Mouse (Mus musculus) 3134 (cell line): ENCODE results near the gene Efl1.
"Not testable (repeated sequence)": the region's sequence is repeated elsewhere in the genome, so short reads cannot be mapped to it uniquely, and the experiment has no call there.

ENCODE experiments used
- DNase-seq: peaks from one replicate; pipeline ENCODE4 v3.0.0-alpha.2; 2011; ENCODE audit warnings: low spot score; ENCODE audit not compliant: insufficient read length; ENCODE audit errors: extremely low read depth

The Efl1 gene

DNA sequence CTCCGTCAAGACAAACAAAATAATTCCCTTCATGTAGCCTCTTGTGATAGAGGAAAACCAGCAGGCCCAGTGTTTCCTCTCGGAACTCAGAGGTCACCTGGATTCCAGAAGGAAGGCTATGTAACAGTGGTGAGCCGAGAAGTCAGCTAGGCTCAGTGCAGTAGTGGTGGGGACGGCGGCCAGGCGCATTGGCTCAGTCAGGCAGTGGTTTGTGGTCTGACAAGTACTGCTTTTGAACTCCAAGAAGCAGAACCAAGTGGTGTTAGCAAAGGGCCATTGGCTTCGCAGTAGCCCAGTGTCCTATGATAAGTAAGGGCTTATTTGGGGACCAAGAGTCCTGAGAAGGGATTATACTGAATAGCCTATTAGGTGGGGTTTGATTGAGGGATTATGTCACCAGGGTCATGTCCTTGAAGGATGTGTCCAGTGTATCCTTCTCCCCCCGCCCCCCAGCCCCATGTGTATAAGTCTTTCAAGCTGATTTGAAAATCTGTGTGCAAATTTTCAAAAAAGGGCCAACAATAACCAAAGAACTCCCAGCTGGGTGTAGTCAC, 107.3 kb downstream of the Efl1 start:
- no peak for DNase-seq

DNA sequence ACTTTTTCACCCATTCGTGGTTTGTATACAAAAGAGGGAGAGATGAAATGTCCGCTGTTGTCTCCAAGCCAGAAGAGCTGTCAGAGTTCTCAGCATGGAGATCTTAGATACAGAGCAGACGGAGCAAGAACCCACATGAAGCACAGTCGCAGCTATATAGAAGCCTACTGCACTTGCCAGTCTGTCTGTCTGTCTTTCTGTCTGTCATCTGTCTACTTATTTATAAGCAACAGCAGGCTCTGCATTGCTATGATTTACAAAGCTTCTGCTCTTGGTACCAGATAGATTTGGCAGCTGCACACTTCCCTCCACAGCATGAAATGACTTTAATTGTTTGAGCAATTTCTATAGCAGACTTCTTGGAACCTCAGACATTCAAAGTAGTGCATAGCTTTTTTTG, 110.1 kb downstream of the Efl1 start:
- no peak for DNase-seq

DNA sequence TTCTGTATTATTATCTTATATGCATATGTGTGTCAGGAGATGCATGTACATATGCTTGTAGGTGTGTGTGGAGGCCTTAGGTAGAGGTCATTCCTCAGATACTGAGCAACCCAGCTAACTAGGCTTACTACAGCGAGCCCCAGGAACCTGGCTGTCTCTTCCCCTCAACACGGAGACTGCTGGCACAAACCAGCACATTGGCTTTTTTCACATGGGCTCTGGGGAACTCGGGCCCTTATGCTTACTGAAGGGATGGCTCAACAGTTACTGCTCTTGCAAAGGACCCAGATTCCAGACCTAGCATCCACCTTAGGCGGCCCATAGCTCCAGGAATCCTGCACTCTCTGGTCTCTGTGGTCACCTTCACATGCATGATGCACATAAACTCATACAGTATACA, 110.7 kb downstream of the Efl1 start:
- no peak for DNase-seq

DNA sequence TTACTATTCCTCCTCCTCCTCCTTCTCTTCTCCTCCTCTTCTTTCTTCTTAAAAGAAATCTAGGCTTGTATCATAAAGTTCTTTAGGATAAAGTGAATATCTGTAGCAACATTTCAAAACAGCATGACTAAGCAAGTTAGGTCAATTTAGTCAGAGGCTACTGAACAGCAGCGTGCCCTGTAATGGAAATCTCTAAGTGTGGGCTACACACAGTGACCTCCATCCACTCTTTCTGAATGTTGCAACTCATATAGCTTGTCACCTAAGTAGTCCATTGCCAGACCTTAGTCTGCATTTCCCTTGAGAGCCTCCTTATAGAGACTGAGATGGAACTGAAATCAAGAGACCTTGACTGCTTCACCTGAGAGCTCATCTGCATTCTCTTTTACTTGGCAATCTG, 116.5 kb downstream of the Efl1 start:
- DNase-seq, result no peak

DNA sequence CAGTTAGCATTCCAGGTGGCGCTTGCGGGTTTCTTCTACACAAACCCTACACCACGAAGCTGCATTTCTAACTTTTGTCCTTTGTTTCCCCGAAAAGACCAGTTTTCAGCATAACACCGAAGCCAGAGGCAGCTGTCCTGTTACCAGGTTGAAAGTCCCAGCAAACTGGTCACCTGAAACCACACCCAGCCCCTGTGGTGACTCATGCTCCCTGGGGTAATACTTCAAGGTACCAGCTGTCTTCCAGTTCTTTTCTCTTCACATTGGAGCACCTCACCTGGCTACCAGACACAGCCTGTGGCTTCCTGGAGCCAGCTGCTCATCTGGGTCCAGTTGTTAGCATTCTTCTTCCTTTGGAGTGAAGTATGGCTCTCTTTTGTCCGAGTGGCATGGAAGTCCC, 118.2 kb downstream of the Efl1 start:
- no peak for DNase-seq

DNA sequence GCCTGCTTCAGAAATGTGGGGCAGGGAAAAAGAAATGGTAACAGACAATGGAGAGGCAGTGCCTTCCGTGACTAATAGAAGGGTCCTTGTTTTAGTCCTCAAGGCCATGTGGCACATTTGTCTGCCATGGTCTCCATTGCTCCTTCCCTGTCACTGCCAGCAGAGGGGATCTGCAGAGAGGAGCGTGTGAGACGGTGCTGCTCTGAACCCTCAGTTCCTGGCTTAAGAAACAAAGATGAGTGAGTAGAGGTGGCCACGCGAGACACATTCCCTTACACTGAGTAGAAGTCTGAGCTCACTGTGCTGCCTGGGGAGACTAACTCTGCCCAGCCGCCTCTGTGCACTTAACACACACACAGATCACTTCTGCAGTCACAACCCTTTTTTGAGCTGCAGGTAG, 121.8 kb downstream of the Efl1 start:
- DNase-seq, result no peak

DNA sequence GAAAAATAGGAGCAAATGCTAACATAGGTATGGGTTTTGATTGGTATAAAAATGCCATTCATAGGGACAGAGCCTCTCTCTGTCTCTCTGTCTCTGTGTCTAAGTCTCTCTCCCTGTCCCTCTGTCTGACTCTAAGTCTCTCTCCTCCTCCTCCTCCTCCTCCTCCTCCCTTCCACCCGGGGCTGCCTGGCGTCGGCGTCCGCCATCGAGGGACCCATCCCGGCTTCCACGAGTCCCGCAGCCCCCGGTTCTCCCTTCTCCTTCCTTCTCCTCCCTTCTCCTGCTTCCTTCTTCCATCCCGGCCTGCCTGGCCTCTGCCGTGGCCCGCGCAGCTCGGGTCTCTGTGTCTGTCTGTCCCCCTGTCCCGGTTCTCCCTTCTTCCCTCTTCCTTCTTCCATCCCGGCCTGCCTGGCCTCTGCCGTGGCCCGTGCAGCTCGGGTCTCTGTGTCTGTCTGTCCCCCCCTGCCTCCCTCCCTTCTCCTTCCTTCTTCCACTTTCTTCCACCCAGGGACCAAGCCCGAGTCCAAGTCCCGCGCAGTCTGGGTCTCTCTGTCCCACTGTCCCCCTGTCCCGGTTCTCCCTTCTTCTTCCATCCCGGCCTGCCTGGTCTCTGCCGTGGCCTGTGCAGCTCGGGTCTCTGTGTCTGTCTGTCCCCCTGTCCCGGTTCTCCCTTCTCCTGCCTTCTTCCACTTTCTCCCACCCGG, 122.7 kb downstream of the Efl1 start:
- DNase-seq, result not testable (repeated sequence)

DNA sequence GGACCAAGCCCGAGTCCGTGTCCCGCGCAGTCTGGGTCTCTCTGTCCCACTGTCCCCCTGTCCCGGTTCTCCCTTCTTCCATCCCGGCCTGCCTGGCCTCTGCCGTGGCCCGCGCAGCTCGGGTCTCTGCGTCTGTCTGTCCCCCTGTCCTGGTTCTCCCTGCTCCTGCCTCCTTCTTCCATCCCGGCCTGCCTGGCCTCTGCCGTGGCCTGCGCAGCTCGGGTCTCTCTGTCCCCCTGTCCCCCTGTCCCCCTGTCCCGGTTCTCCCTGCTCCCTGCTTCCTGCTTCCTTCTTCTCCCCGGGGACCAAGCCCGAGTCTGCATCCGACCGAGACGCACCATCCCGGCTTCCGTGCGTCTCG, 123.2 kb downstream of the Efl1 start:
- DNase-seq, result not testable (repeated sequence)

DNA sequence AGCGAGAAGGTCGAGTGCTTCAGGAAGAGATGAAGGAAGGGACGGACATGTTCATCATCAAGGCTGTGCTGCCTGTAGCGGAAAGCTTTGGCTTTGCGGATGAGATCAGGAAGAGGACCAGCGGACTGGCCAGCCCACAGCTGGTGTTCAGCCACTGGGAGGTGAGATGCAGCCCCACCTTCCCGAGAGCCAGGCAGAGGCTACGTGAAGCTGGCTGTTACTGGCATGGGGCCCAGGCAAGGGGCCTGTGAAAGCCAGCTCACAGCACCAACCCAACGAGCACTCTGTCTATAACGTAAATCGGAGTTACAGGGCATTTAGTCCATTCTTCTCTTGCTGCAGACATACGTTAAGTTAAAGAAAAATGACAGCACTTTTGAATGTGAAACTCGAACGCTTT, 124.1 kb downstream of the Efl1 start:
- no peak for DNase-seq

DNA sequence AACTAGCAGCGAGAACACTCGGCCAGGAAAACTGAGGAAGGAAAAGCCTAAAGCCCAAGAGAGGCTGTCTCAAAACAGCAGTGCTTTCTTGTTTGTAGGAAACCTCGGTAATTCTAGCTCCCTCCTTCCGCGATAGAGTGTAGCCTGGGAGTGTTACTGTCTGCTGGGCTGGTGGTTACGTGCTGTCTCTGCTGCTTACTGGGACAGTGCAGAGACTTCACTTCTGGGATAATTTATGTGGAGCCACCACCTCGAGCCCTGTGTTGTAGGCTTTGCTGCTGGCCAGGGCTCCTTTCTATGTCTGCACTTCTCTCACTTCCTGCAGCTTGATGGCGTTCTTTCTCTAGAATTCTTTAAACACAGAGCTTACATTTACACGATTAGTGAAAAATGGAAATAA, 124.7 kb downstream of the Efl1 start:
- no peak for DNase-seq

DNA sequence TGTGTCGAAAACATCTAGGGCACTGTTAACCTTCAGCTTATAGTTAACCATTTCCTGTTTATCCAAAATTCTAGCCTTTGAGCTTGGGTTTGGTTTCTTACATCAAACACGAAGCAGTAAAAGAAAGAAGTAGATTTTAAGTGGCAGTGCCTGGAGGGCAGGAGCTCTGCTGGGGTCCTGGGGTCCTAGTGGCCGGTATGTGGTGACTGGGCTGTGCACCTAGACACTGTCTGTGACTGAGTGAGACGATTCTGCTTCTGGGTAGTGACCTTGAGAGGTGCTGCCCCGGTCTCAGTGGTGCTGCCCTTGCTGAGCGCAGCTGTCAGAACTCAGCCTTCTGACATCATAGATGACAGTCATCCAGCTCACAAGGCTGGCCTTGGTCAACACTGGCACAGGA, 125.5 kb downstream of the Efl1 start:
- DNase-seq, result no peak

DNA sequence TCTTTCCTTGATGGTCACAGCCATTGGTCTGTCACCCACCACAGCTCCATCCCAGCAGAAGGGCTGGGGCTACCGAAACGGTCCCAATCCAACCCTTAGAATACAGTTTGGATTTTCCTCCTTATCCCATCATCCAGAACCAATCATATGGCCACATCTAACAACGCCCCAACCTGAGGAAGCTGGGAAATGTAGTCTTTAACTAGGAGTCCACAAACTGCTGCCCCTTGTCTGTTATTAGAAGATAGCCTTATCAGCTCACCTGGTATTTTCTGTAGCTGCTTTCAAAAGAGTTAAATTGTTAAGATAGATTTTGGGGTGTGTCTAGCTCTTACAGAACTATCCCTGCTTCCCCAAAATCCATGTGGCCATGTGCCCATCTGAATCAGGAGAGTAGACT, 126.7 kb downstream of the Efl1 start:
- no peak for DNase-seq

DNA sequence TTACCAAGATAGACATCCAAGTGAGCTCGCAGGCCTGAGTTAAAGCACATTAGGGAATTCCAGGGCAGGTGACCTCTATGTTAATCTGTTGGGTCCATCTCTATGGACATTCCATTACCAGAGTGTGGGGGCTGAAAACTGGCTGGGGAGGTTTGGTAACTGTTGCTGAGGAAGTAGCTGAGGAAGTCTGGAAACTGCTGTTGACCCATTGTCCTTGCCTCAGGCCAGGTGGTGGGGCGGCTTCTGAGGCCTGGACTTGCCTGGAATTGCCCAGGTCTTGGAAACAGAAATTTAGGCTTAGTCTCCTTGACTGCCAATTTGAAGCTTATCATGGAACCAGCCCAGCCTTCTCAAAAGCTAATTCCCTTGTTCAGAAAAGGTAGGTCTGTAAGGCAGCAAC, 134.7 kb downstream of the Efl1 start:
- no peak for DNase-seq

DNA sequence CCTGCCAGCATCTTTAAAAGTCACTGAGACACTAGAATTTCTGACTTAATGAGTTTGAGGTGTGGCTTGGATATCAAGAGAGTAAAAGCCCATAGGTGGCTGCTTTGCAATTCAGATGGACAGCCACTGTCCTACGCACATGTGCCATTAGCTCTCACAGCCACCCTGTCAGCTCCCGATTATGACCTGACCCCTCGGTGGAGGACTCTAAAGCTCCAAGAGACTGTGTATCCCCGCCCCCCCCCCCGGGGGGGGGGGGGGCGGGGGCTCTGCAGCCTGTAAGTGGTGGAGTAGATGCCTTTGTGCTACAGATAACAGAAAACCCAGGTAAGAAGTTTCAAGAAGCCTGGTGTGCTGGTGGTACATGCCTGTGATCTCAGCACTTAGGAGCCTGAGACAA, 135.3 kb downstream of the Efl1 start:
- DNase-seq, result no peak

DNA sequence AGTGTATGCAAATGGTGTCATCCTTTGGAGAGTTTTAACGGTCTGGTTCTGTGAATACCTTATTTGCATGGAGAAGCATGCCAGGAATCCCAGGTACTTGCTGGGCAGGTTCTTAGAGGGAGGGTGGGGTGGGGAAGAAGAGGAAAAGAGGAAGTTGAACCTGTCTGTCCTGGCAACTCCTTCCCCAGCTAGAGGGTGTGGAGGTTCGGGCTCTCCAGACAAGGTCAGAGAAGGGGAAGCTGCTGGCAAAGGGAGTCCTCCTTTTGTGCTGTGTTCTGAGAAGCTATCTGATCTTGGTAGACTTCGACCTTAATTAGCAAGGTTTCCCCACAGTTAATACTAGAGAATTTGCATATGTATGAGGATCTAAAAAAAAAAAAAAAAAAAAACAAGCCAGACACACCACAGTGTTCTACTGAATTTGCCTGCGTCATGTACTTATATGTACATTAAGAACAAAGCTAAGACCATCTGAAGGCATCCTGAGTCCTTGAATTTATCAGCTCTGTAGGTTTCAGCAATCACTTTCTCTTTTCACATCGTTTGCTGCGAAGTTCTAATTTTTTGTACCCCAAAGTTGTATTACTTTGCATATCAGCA, 137.0 kb downstream of the Efl1 start:
- no peak for DNase-seq

DNA sequence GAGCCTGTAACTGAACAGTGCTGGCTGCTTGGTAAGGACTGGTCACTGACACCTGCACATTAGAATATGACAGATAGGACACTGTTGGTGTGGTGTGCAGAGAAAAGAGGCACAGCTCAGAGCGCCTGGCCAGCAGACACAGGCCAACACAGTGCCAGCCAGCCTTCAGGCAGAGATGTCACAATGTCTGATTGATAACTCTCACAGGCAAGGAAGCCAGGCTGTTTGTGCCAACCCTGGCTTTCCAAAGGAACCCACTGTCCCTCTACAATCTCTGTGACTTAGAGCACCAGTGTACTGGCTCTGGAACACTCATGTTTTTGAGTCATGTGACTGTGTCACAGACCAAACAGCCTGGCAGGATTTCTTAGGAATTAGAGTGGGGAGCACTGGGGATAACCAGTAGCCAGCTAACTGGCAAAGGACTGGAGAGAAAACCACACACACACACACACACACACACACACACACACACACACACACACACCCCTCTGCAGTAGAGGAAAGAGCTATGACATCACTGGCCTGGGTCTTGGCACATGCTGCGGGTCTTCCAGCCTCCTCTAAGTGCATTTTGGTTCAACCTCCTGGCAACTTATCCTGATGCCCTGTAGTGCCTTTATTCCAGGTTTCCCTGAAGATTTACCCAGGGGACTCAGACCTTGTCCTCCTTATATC, 137.7 kb downstream of the Efl1 start:
- DNase-seq, result peak; percentile 17

DNA sequence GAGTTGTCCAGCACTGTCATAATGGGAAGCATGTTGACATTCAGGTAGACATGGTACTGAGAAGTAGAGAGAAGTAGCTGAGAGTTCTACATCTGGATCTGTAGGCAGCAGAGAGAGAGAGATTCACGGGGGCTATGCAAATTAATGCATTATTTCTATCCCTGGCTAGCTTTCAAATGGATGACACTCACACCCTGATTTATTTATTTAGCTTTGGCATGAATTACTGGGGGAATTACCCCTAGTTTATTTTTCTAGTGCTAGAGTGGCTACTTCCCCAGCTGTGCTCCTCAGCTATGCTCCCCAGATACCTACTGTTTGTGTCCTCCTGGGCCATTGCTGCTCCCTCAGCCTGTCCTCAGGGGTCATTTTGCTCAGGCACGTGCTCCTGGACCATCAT, 144.2 kb downstream of the Efl1 start:
- DNase-seq, result no peak

DNA sequence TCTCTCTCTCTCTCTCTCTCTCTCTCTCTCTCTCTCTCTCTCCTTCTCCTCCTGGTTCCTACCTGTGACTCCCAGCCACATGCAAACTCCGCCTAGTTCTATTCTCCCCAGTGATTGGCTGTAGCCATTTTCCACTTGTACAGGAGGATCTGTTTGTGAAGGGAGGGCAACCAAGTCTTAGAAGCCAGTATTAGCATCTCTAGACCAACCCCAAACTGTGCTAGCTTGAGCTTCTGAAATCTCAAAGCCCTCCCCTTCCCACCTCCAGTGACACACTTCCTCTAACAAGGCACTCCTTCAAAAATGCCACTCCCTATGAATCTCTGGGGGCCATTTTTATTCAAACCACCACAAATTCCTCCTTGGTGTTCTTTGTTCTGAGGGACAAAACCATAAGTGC, 144.7 kb downstream of the Efl1 start:
- DNase-seq, result no peak

DNA sequence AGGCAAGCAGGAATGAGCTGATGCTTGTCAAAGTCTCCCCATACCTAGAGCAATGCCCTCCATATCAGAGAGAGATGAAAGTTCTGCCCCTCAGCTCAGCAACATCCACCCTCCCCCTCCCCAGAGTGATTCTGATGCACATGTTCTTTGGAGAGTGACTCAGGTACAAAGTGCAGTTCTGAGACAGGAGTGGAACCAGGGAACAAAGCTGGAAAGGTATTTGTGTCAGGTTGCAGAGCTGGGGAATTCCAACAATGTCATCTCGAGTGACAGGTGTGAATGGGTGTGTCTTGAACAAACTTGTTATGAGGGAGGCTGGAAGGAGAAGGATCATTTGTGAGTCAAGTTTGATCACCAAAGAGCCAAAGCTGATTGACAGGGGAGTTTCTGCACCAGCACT, 146.1 kb downstream of the Efl1 start:
- DNase-seq, result no peak

DNA sequence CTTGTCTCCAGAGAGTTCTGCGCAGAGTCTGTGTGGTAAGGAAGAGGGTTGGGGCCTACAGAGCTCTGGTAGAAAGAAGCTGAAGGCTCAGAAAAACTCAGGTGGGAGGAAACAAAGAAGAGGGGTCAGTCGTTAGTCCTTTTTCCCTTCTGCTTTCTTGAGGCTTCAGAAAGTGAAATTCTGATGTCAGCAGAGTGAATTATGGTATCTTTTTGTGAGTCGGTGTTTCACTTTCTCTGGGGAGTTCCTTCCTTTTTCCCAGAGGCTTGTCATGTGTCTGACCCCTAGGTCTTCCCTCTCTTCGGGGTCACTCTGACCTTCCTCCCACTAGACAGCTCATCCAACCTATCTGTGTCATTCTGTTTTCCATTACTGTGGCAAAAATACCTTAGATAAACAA, 153.8 kb downstream of the Efl1 start:
- DNase-seq, result no peak

DNA sequence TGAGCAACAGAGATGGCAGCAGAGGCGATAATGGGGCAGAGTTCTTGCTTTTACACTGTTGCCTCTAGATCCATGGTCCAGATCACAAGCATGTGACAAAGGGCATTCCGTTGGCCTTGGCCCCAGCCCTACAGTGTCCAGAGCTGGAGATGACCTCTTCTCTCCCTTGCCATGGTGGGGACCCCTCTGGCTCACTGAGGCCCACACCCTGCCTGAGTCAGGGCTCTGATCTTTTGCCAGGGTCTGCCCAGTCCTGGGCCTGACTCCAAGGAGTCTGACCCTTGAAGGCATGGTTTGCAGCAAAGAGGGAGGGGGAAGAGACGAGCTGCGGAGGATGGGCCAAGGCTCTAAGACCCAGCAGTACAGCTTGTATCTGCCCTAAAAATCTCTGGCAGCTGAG, 159.8 kb downstream of the Efl1 start:
- no peak for DNase-seq

DNA sequence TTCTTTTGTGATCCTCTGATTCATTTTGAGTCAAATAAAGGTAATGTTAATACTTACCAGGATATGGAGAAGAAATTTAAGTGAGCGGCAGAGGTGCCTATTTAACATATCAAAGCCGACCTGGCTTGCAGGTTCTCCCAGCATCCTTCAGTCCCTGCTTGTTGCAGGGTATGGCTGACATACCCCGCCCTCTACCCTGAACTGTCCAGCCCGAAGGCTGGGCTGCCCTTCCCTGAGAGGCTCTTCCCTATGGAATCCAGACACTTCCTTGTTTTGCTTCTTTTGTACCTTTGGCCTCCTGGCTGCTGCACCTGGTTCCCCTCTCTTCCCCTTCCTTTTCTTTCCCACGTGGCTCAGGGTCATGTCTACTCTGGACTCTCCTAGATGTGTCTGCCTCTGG, 160.7 kb downstream of the Efl1 start:
- DNase-seq, result no peak
